Mouse (Mus musculus) lung, postnatal 10 days (tissue): ENCODE results near the gene Mapkapk3.
"Not testable (repeated sequence)": the region's sequence is repeated elsewhere in the genome, so short reads cannot be mapped to it uniquely, and the experiment has no call there.

Source experiments
- DNase-seq: peaks from one replicate; pipeline ENCODE4 v3.0.0; 2021

Gene Mapkapk3

GRCm38 (mm10) chr9:107307099-107307872 lies 17.6 kb upstream of the Mapkapk3 start:
- no peak for DNase-seq

GRCm38 (mm10) chr9:107306673-107307072 lies 17.0 kb upstream of the Mapkapk3 start:
- not testable (repeated sequence) for DNase-seq

GRCm38 (mm10) chr9:107305601-107306542 lies 16.2 kb upstream of the Mapkapk3 start:
- peak; percentile 51 for DNase-seq

GRCm38 (mm10) chr9:107305012-107305411 lies 15.3 kb upstream of the Mapkapk3 start:
- no peak for DNase-seq

GRCm38 (mm10) chr9:107304383-107304782 lies 14.7 kb upstream of the Mapkapk3 start:
- DNase-seq, result no peak

GRCm38 (mm10) chr9:107303900-107304299 lies 14.2 kb upstream of the Mapkapk3 start:
- DNase-seq, result no peak

GRCm38 (mm10) chr9:107303121-107303820 lies 13.6 kb upstream of the Mapkapk3 start:
- no peak for DNase-seq

GRCm38 (mm10) chr9:107302592-107302991 lies 12.9 kb upstream of the Mapkapk3 start:
- DNase-seq, result no peak

GRCm38 (mm10) chr9:107301554-107302331 lies 12.1 kb upstream of the Mapkapk3 start:
- DNase-seq, result peak; percentile 71

GRCm38 (mm10) chr9:107300224-107300973 lies 10.7 kb upstream of the Mapkapk3 start:
- no peak for DNase-seq

- DNase-seq, result no peak
Measured at GRCm38 (mm10) chr9:107299783-107300182, 10.1 kb upstream of the Mapkapk3 start.

- DNase-seq, result no peak
Measured at GRCm38 (mm10) chr9:107298876-107299275, 9.2 kb upstream of the Mapkapk3 start.

GRCm38 (mm10) chr9:107298059-107298780 lies 8.5 kb upstream of the Mapkapk3 start:
- DNase-seq, result peak; percentile 68

- no peak for DNase-seq
Measured at GRCm38 (mm10) chr9:107297658-107298057, 8.0 kb upstream of the Mapkapk3 start.

- peak; percentile 58 for DNase-seq
Measured at GRCm38 (mm10) chr9:107297059-107297458, 7.4 kb upstream of the Mapkapk3 start.

GRCm38 (mm10) chr9:107296501-107296965 lies 6.9 kb upstream of the Mapkapk3 start:
- DNase-seq, result peak; percentile 97

- DNase-seq, result no peak
Measured at GRCm38 (mm10) chr9:107296041-107296440, 6.4 kb upstream of the Mapkapk3 start.

- DNase-seq, result no peak
Measured at GRCm38 (mm10) chr9:107296016-107296040, 6.2 kb upstream of the Mapkapk3 start, which contains the start of gene Cish. Gene Cish (plus strand): TSS chr9:107296026.

GRCm38 (mm10) chr9:107295616-107296015 lies 5.9 kb upstream of the Mapkapk3 start:
- DNase-seq, result peak; percentile 60

- DNase-seq, result peak; percentile 93
Measured at GRCm38 (mm10) chr9:107294249-107294648, 4.6 kb upstream of the Mapkapk3 start.

- DNase-seq, result peak; percentile 91
Measured at GRCm38 (mm10) chr9:107290897-107291296, 1.2 kb upstream of the Mapkapk3 start.
